Mouse (Mus musculus): ENCODE results near the gene Pacsin3. TPM values are rescaled to one million over a fixed set of nuclear protein-coding genes. Genes with fewer than 3 reads are reported as not detected.

Pacsin3 gene
- total RNA-seq, 2 experiments from 2014 or later, result 90.5 to 99.5 TPM

DNA sequence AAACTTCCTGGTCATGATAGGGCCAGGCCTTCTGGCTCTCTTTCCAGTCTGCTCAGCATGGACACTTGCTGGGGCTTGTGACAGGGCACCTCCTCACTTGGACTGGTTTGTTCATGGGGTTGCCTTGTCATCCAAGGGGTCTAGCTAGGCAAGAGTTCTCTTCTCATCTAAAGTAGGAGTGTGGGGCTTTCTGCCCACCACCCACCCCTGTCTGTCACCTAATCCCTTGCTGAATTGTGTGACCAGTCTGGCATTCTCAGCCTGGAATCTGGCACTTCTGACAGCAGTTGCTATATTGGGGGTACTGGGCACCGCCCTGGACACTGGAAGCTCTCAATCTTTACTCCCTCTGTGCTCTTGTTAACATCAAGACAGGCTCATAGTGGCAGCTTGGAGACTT, 3.7 kb downstream of the Pacsin3 start:
- no peak for DNase-seq

DNA sequence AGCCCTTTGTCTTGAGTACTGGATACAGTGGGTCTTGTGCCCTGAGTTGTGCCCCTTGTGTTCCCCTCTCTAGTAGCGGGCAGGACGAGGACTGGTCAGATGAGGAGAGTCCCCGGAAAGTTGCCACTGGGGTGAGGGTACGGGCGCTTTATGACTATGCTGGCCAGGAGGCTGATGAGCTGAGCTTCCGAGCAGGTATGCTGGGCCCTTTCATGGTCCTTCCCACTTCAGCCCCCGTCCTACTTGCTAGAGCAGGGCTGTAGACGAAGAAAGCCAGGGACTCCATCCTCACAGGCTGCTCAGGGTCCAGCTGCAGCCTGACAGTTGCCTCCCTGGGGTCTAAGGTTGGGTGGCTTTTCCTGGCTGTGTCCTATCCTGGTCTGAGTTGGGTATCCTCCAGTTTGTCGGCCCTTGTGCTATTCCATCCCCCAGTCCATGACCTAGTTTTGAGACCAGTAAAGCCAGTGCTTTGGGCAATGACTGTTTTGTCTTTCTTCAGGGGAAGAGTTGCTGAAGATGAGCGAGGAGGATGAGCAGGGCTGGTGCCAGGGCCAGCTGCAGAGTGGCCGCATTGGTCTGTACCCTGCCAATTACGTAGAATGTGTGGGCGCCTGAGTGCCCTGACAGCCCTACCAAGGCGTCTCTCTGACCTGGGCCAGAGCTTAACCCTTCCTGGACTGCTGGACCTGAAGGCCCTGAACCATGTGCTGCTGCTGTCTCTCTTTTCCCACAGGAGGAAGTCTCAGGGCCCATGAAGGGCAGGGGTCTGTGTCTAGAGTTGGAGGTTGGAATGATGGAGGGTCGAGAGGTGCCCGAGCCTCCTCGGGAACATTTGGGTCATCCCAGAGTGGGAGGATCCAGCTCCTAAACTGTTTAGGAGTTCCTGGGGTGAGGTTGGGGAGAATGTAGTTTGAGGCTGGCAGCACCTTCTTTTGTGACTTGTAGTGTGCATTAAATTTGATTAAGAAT, 8.2 kb downstream of the Pacsin3 start:
- DNase-seq, result no peak

- peak; percentile 98 for DNase-seq
Observed at GRCm38 (mm10) chr2:91264711-91265681, 9.2 kb downstream of the Pacsin3 start, which contains the start of gene Arfgap2. Arfgap2 (plus strand) TSS chr2:91264974.

- no peak for DNase-seq
Observed at GRCm38 (mm10) chr2:91268042-91268441, 12.3 kb downstream of the Pacsin3 start.

GRCm38 (mm10) chr2:91268706-91269105, 13.0 kb downstream of the Pacsin3 start:
- DNase-seq, result no peak

- no peak for DNase-seq
Observed at GRCm38 (mm10) chr2:91269687-91270133, 14.0 kb downstream of the Pacsin3 start.

- DNase-seq, result peak; percentile 69
Observed at GRCm38 (mm10) chr2:91278749-91279371, 23.1 kb downstream of the Pacsin3 start.

DNA sequence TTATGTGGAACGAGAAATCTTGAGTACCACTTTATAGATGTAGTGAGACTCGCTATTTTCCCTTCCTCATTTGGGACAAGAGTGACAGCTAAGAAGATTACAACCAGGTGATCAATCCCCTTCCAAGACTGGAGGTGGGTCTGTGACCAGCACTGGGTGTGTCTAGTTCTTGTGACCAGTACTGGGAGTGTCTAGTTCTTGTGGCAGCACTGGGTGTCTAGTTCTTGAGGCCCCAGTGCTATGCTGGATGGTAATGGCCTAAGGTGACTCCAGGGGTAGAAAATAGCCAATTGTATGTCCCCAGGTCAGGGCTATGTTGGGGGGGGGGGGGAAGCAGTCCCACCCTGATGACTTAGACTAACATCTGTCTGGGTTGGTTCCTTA, 23.6 kb downstream of the Pacsin3 start:
- DNase-seq, result no peak

DNA sequence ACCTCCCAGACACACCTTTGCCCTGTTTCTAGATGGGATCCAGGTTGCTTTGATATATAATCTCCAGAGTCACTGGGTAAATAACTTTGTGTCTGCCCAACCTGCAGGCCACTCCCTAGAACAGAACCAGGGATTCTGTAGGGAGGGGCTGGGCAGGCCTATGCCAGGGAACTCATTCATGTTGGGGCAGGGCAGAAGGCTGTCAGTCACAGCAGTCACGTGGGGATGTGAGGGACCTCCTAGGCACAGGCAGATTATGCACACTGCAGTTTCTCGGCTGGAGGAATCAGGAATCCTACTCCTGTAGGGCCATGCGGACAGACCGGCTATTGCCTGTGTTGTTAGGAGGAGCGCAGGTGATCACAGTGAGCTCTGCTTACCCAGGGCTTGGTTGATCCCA, 25.6 kb downstream of the Pacsin3 start:
- no peak for DNase-seq

DNA sequence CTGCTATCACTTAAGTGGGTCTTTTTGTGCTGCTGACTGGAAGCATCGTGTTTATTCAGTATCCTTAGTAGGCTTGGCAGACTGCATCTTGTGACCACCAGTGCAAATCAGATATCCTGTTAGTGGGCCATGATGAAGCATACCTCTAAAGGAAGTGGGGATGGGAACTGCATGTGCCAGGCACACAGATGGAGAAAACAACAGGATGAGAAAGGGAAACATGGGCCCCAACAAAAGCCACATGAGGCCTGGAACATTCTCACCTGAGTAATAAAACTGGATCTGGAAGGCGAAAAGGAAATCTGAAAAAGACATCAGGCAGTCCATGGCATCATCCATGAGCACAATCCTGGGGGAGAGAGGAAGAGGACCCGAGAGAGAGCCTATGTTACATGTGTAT, 28.2 kb downstream of the Pacsin3 start:
- no peak for DNase-seq

DNA sequence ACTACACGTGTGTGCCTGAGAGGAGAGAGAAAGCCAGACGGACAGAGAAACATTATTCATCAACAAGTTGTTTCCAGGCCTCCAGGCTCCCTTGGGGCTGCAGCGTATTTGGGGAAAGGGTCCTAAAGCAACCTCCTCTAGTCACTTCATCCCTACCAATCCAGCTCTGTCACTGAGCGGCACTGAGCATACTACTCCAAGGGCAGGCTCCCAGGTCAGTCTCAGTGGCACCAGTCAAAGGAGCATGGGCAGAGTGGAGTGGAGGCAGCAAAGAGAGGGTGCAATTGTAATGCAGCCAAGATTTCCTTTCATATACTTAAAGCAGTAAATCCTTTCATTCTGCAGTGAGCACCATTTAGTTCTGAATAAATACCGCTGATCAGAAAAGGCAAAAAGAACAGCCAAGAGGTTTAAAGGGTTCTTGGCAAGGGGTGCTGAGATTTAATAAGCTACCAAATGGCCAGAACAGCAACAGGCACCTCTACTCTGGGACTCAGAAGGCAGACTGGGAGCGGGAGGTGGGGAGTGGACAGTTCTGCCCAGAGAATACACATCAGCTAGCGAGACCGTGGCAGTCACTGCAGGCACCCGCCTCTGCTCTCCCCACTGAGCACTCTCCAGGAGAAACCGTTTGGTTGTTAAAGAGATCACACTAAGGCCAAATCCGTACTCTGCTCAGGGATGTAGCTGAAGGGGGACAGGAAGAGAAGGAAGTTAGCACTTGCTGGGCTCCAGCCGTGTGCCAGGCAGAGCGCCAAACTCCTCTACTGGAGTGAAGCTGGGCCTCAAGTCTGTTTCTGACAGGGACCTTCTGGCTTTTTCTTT, 28.8 kb downstream of the Pacsin3 start:
- DNase-seq, result peak; percentile 67

- peak; percentile 89 for DNase-seq
Observed at GRCm38 (mm10) chr2:91285885-91286505, 30.2 kb downstream of the Pacsin3 start.

DNA sequence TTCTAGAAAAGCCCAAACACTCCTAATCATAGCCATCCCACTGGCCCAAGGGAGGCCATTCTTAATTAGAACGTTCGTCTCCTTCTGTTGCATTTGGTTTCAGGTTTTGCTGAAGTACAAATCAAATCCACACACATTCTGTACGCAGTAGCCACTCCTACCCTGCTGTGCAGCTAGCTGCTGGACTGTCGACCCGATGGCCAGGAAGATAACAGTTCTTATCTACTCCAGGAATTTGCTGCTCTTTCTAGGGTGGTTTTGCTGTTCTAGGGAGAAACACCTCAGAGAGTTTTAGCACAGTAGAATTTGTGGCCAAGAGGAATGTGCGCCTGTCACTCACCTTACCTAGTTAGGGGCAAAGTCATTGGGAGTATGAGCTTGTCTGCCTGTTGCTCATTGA, 31.8 kb downstream of the Pacsin3 start:
- no peak for DNase-seq

GRCm38 (mm10) chr2:91291197-91292007, 35.6 kb downstream of the Pacsin3 start:
- DNase-seq, result peak; percentile 51

DNA sequence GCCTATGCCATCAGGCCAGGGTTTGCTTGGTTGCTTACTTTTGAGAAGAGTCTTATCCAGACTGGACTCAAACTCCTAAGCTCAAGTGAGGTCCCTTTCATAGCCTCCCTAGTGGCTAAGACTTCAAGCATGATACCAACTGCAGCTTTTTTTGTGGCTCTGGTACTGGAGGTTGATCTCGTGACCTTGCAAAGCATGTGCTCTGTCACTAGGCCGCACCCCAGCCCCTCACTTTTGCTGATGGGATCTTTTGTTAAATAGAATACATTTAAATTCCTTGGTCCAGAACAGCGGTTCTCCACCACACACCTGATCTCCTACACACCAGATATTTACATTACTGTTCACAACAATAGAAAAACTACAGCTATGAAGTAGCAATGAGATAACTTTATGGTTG, 38.5 kb downstream of the Pacsin3 start:
- DNase-seq, result no peak

DNA sequence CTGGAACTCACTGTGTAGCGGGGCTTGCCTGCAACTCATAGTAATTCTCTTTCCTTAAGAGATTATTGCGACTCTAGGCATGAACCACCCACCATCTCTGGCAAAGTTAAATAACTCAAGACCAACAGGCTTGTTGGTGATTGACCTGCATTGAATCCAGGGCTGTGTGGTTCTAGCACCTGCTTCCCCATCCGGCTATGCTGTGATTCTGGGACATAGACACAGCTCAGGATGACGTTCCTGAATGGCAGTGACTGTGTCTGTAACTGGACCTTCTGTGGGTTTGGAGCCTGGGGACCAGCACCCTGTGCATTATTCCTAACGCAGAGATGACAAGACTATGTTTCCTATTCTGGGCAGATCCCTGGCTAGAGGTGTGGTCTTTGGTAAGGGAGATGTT, 40.1 kb downstream of the Pacsin3 start:
- no peak for DNase-seq

- no peak for DNase-seq
Observed at GRCm38 (mm10) chr2:91299156-91299555, 43.4 kb downstream of the Pacsin3 start.

GRCm38 (mm10) chr2:91300784-91301183, 45.0 kb downstream of the Pacsin3 start:
- no peak for DNase-seq

DNA sequence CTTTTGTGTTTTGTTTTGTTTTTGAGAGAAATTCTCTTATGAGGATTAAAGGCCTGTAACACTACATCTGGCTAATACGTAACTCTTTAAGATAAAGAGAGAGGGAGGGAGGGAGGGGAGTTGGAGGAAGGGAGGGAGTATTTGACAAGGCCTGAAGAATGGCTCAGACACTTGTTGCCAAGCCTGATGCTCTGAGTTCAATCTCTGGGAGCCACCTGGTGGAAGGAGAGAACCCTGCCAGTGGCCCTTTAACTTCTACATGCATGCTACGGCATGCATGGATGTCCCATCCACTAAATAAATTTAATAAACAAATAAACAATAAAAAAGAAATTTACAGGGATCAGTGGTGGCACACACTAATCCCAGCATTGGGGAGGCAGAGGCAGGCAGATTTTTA, 46.1 kb downstream of the Pacsin3 start:
- no peak for DNase-seq

- no peak for DNase-seq
Observed at GRCm38 (mm10) chr2:91302845-91303244, 47.1 kb downstream of the Pacsin3 start.

Data from heart, postnatal 4 days (tissue).